Mouse (Mus musculus) spleen, adult 2 months (tissue): Measurements from ENCODE around the gene Chmp3.

ENCODE experiments used
- CTCF ChIP-seq: fragments of 200-500 bp; IDR thresholded peaks from 2 replicates; pipeline ENCODE4 v1.5.1; 2011; ENCODE audit warnings: mild to moderate bottlenecking, inconsistent platforms; ENCODE audit not compliant: insufficient read depth, insufficient read length, insufficient replicate concordance; ENCODE audit errors: extremely low read depth
- POLR2A ChIP-seq: fragments of 200-500 bp; IDR thresholded peaks from 2 replicates; pipeline ENCODE4 v1.6.1; 2011; ENCODE audit warnings: low read depth, low read length, inconsistent platforms

- no peak for TF ChIP-seq CTCF
- no peak for TF ChIP-seq POLR2A
These were observed 35.9 kb downstream of the Chmp3 start for GRCm38 (mm10) chr6:71579478-71579877.
